Mouse (Mus musculus) midbrain, embryonic 13.5 days (tissue): ENCODE results near the gene Phldb2. TPM values are rescaled to one million over a fixed set of nuclear protein-coding genes. Genes with fewer than 3 reads are reported as not detected.

ENCODE experiments used
- ATAC-seq: fragments of 200-750 bp; cut with Nextera tagmentation; 2 replicates; pipeline ENCODE4 v1.8.0; 2017; ENCODE audit warnings: mild to moderate bottlenecking, moderate TSS enrichment, moderate library complexity
- H3K27ac ChIP-seq: fragments of 300-500 bp; sonication (generic); 2 replicates; pipeline ENCODE4 v1.5.1; 2015; ENCODE audit warnings: inconsistent platforms, mild to moderate bottlenecking, moderate library complexity
- H3K27me3 ChIP-seq: fragments of 300-500 bp; sonication (generic); 2 replicates; pipeline ENCODE4 v1.6.1; 2015; ENCODE audit warnings: mild to moderate bottlenecking, inconsistent platforms
- H3K36me3 ChIP-seq: fragments of 300-500 bp; sonication (generic); 2 replicates; pipeline ENCODE4 v1.6.1; 2015; ENCODE audit warnings: mild to moderate bottlenecking, inconsistent platforms
- H3K4me1 ChIP-seq: fragments of 300-500 bp; sonication (generic); replicated peaks from 2 replicates; pipeline ENCODE4 v1.6.1; 2015; ENCODE audit warnings: inconsistent platforms
- H3K4me2 ChIP-seq: fragments of 300-500 bp; sonication (generic); replicated peaks from 2 replicates; pipeline ENCODE4 v1.6.1; 2015; ENCODE audit warnings: moderate library complexity, mild to moderate bottlenecking, inconsistent platforms
- H3K4me3 ChIP-seq: fragments of 300-500 bp; sonication (generic); replicated peaks from 2 replicates; pipeline ENCODE4 v1.5.1; 2015; ENCODE audit warnings: mild to moderate bottlenecking, inconsistent platforms
- H3K9ac ChIP-seq: fragments of 300-500 bp; sonication (generic); replicated peaks from 2 replicates; pipeline ENCODE4 v1.6.1; 2015; ENCODE audit warnings: mild to moderate bottlenecking, inconsistent platforms
- H3K9me3 ChIP-seq: fragments of 300-500 bp; sonication (generic); 2 replicates; pipeline ENCODE4 v1.6.1; 2016; ENCODE audit warnings: mild to moderate bottlenecking, inconsistent platforms
- WGBS: fragments of 180-500 bp; shearing (Covaris S2); methylation state at CpG from one replicate; pipeline ENCODE4 v1.1.7; 2015; 5-methylcytosine and 5-hydroxymethylcytosine counted together
- polyA plus RNA-seq: library from polyadenylated mRNA; unstranded; fragments of >200 nt; fragmentation: Nextera tagmentation; extraction: Ambion mirVana; gene quantifications from 2 replicates; pipeline ENCODE4 v1.2.1, GENCODE M21; 2015

The Phldb2 gene
- polyA plus RNA-seq, 1 experiment from 2014 or later, result 12.1 TPM

- Histone ChIP-seq H3K27ac (no peak overlapping the region), H3K27me3 (no peaks in the 10 kb centered on the region), H3K9ac (no peak overlapping the region), H3K36me3 (no peaks in the 10 kb centered on the region), H3K9me3 (no peaks in the 10 kb centered on the region), H3K4me1 (peaks cover 8% of the 10 kb centered on the region), H3K4me2 (no peak overlapping the region), H3K4me3 (no peak overlapping the region)
- WGBS, result 86% methylated on average over 5 of the region's 5 CpGs
- ATAC-seq, result no peak
Measured at GRCm38 (mm10) chr16:45699301-45699700, 254.1 kb downstream of the Phldb2 start.

- Histone ChIP-seq H3K36me3 (no peaks in the 10 kb centered on the region), H3K9me3 (no peaks in the 10 kb centered on the region), H3K4me2 (no peak overlapping the region), H3K9ac (no peak overlapping the region), H3K4me3 (no peak overlapping the region), H3K4me1 (peaks cover 14% of the 10 kb centered on the region), H3K27ac (no peak overlapping the region), H3K27me3 (no peaks in the 10 kb centered on the region)
- no peak for ATAC-seq
- 46% methylated on average over 6 of the region's 6 CpGs for WGBS
Measured at GRCm38 (mm10) chr16:45697996-45698395, 255.4 kb downstream of the Phldb2 start.

Other genes with a start within 250 kb of the Phldb2 start
- gene Tagln3, start 229.0 kb downstream of the Phldb2 start, polyA plus RNA-seq, result 569 and 571 TPM in 2 replicates
- gene Abhd10, start 210.6 kb downstream of the Phldb2 start, polyA plus RNA-seq, result 52.6 and 58.8 TPM in 2 replicates
- 6.7 and 7.3 TPM in 2 replicates for gene Plcxd2, start 56.6 kb upstream of the Phldb2 start, polyA plus RNA-seq
- gene Cd96, start 166.7 kb upstream of the Phldb2 start, polyA plus RNA-seq, result not detected in 2 replicates
- 1.4 and 3.1 TPM in 2 replicates for gene Gm4737, start 201.5 kb upstream of the Phldb2 start, polyA plus RNA-seq